Mouse (Mus musculus) liver, embryonic 14.5 days (tissue): ENCODE measurements around the gene Kri1.

Experiments
- CTCF ChIP-seq: IDR thresholded peaks from 2 replicates; pipeline ENCODE4 v1.5.1; 2016; ENCODE audit warnings: antibody characterized with exemption, low read depth, control low read depth
- EP300 ChIP-seq: IDR thresholded peaks from 2 replicates; pipeline ENCODE4 v1.6.1; 2016; ENCODE audit warnings: antibody characterized with exemption, low read depth

GRCm38 (mm10) chr9:21224576-21225414 is 63.0 kb downstream of the Kri1 start:
- TF ChIP-seq CTCF (peak; percentile 9; the same call in 1 of the 2 replicates), EP300 (no peak)
